Mouse (Mus musculus) adrenal gland, adult (tissue): Measurements from ENCODE around the gene Gm49321.
A peak's percentile ranks its signal among the peaks of the same experiment; 100 is the strongest.

Experiments used
- DNase-seq, 2 experiments: peaks; one replicate each; pipeline ENCODE4 v3.0.0; 2022 to 2023; ENCODE audit warnings: low spot score in 1 of 2; ENCODE audit not compliant: inconsistent age in 2 of 2

The Gm49321 gene

GRCm38 (mm10) chr12:73948415-73948814 lies 11.0 kb downstream of the Gm49321 start:
- DNase-seq = no peak

DNA sequence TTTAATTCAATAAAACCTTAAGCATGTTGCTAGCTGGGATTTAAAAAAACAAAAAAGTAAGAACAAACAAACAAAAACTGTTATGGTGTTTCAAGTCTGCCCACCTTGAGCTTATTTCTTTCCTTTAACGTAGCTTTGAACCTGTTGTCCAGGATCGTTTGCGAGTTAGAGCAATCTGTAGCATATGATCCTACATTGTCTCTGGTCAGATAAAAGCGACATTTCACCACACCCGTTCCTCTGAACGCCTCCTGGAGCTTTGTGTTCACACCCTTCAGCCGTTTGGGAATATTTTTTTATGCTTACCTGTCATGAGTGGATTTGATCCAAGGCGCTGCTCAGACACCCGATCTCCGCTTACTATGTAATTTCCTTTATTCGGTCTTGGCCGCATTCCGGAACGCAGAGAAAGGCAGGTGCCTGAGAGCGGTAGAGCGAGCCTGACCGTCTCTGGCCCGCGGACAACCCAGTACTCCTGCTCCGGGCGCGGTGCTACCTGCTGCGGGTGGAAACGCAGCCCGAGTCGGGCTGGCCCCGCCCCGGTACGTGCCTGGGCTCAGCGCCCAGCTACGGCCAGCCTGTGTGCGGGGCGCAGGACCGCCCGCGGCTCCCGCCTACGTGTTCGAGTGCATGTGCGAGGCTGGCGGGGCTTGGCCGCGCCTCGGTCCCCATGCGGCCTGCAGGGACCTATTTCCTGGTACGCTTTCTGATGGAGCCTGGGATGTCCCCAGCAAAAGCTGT lies 12.0 kb downstream of the Gm49321 start:
- peak; percentile 50 to 78 for DNase-seq

GRCm38 (mm10) chr12:73952879-73953278 lies 15.4 kb downstream of the Gm49321 start:
- DNase-seq = peak; percentile 25 to 54

DNA sequence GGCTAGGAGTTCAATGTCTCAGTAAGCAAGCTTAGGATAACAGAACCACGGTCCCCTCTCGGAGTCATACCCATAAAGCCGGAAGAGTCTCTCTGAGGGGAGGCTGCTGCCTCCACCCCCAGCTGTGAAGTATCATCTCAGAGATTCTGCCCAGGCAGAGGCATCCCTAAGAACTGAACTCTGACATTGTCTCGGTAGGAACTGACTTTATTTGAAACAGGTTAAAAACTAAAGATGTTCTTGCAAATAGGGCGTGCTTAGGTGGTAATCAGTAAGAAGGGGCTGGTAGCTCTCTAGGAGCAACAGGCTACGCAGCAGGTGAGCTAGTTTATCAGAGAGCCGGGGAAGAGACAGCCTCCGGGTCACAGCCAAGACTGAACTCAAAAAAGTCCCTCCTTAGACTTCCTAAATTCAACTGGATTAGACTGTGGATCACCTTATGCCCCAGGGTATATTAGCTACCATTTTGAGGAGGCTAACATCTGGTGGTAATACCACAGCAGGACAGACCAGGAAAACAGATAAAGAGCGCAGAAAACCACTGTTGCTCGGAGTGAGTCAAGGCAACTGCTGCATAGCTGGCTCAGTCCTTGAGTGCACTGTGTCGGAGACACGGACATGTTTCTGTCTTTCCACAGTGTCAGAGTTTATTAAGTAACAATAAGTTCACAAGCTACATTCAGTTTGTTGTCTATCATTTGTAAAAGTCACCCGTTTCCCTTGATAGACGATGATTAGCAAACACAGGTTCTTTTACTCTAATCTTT lies 16.1 kb downstream of the Gm49321 start:
- DNase-seq = peak in 1 of 2 experiments; percentile 59

DNA sequence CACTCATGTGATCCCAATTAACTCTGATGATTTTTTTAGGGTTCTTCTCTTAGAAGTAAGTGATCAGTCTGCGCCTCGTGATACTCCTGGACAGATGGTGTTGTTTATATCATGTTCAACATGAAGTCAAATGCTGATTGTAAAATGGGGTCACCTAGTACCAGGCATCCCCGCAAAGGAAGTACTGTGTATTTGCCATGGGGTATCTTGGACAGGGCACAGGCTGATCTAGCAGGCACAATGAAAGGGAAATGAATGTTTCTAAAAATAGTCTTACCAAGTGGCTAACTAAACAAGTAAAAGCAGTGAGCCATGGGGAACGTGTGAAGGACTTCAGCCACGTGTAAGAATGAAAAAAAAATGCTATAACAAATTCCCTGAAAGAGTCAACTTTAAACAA lies 17.3 kb downstream of the Gm49321 start:
- no peak for DNase-seq

- DNase-seq = no peak
These were observed 20.2 kb downstream of the Gm49321 start for GRCm38 (mm10) chr12:73957676-73958075.

GRCm38 (mm10) chr12:73958830-73959229 lies 21.4 kb downstream of the Gm49321 start:
- no peak for DNase-seq

- peak; percentile 96 to 99 for DNase-seq
These were observed 27.1 kb downstream of the Gm49321 start, which contains the start of gene Snapc1 for GRCm38 (mm10) chr12:73964291-73965281. Gene Snapc1, plus strand, starts transcription at chr12:73964481.

GRCm38 (mm10) chr12:73969142-73969541 lies 31.7 kb downstream of the Gm49321 start:
- DNase-seq = no peak

DNA sequence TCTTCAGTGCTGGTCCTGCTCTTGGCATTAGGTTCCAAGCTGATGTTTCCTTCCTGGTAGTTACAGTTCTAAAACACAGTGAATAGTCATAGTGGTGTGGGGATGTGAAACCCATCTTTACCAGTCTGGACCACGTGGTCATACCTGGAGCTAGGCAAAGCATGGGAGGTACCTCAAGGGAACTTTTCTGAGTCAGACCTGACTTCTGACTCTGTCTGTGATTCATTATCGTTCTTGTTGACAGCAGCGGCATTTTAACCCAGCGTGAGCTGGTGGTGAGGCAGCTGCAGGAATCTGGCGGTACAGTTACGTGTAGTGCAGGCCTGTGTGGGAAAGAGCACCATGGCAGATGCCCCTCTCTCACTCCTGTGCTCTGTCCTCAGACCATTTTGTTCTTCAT lies 37.1 kb downstream of the Gm49321 start:
- no peak for DNase-seq

DNA sequence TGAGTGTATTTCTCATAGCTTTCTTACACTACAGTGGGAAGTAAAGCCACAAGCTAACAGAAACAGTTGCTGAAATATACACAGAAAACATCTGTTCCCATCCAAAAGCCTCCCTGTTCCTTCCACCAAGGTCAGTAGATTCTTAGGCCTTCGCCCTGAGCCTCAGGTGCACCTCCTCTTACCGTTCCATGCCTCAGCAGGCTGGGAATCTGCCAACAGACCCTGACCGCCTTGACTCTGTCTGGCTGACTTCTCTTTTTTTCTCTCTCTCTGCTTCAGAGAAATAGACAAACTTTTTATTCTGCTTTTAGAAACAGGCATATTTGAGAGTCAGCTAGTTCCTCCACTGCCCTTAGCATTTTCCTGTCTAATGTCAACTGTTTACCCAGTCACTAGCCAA lies 40.7 kb downstream of the Gm49321 start:
- DNase-seq = no peak

DNA sequence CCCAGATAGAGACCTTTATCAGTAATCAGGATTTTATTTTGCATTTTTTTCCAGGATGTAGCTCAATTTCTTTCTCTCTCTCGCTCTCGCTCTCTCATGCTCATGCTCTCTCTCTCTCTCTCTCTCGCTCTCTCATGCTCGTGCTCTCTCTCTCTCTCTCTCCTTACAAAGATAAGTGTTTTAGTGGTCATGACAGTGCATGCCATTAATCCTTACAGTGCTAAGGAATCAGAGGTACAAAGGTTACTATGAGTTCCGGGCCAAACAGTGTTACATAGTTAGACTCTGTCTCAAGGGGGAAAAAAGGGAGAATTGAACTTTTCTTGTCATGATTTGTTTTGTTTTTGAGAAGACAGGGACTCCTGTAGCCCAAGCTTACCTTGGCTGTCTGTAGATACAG lies 42.2 kb downstream of the Gm49321 start:
- DNase-seq = no peak

GRCm38 (mm10) chr12:73982533-73982932 lies 45.1 kb downstream of the Gm49321 start:
- peak; percentile 15 to 45 for DNase-seq

- DNase-seq = no peak
These were observed 48.8 kb downstream of the Gm49321 start for GRCm38 (mm10) chr12:73986299-73986698.

DNA sequence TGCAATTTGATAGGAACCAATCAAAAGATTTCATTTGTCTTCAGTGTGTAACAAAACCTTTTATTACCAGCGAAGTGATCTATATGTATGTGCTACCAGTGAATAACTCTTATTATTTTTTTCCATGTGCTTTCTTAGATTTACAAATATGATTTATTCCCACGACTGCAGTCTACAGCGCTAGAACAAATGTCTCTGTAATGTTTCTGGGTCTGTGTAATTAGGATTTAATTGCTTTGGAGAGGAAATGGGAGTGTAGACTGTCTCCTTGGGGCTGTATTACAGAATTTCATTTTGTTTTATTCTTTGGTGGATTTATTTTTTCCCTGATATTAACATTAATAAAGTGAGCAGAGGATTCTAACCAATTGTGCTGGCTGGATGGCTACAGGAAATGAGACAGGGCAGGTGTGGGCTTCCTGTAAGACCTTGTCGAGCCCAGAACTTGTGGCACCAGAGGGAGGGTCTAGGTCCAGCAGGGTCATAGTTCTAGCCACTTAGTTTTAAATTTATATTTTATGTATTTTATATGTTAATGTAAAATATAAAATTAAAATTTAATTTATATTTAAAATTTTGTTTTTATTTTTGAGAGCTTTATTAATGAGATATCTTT lies 51.0 kb downstream of the Gm49321 start:
- no peak for DNase-seq

DNA sequence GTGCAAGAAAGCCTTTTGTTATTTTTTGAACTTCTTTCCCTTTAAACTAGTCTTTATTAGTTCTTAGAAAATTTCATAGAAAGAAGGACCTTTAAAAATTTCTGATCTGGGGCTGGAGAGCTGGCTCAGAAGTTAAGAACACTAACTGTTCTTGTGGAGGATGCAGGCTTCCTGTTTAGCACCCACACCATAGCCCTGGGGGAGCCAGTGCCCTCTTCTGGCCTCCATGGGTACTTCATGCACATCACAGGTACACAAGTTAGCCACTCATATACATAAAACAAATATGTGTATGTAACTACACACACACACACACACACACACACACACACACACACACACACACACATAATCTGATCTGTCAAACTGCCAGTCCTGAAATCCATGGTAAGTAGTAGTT lies 52.1 kb downstream of the Gm49321 start:
- DNase-seq = peak; percentile 33 to 75

GRCm38 (mm10) chr12:73996906-73997296 lies 59.4 kb downstream of the Gm49321 start:
- no peak for DNase-seq

- no peak for DNase-seq
These were observed 60.1 kb downstream of the Gm49321 start, which contains the start of gene Syt16 for GRCm38 (mm10) chr12:73997297-73998127. Gene Syt16, plus strand, starts transcription at chr12:73997661.

- no peak for DNase-seq
These were observed 60.6 kb downstream of the Gm49321 start for GRCm38 (mm10) chr12:73998128-73998456.

DNA sequence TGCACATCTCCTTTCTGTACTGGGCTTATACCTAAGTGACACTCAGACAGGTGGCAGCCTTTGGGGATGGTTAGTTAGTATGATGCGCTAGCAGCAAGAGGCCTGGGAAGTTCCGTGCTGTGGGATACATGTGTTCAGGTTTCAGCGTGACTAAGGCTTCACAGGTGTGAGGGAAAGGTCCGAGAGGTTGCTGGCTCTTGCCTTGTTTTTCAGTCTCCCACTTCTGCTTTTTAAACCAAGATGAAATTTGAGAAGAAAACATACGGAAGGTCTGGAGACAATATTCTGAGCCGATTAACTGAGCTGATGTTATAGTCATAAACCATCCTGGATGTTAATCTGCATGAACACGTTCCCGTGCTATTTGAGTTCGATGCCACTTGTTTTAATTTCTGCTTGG lies 65.0 kb downstream of the Gm49321 start:
- DNase-seq = no peak
